Mouse (Mus musculus): ENCODE measurements around the gene Vac14. TPM values are rescaled to one million over a fixed set of nuclear protein-coding genes. Genes with fewer than 3 reads are reported as not detected.

The Vac14 gene
- polyA plus RNA-seq, 1 experiment from 2014 or later, result 14.0 TPM

- no peaks in the 10 kb centered on the region for H3K27me3 ChIP-seq (ENCODE audit: control insufficient read depth, insufficient read depth, low read length)
- no peak for ATAC-seq (ENCODE audit: insufficient read depth, low FRiP score)
- H3K4me1 ChIP-seq (ENCODE audit: control insufficient read depth, insufficient read depth, low read length), result no peaks in the 10 kb centered on the region
- H3K4me2 ChIP-seq (ENCODE audit: low read depth, low read length), result no peak overlapping the region
- no peak overlapping the region for H3K9ac ChIP-seq (ENCODE audit: low read length)
- WGBS, result 79% methylated on average over 5 of the region's 5 CpGs
- H3K4me3 ChIP-seq (replicated peaks; ENCODE audit: low read length), result no peak overlapping the region
- peaks cover 26% of the 10 kb centered on the region; the same call in 1 of the 2 replicates for H3K36me3 ChIP-seq (ENCODE audit: control insufficient read depth, insufficient read depth, low read length)
- no peaks in the 10 kb centered on the region for H3K9me3 ChIP-seq (replicated peaks; ENCODE audit: control insufficient read depth, low read length)
- H3K27ac ChIP-seq (ENCODE audit: low read length), result no peak overlapping the region
Observed at GRCm38 (mm10) chr8:110740629-110741175, 122.3 kb downstream of the Vac14 start.

DNA sequence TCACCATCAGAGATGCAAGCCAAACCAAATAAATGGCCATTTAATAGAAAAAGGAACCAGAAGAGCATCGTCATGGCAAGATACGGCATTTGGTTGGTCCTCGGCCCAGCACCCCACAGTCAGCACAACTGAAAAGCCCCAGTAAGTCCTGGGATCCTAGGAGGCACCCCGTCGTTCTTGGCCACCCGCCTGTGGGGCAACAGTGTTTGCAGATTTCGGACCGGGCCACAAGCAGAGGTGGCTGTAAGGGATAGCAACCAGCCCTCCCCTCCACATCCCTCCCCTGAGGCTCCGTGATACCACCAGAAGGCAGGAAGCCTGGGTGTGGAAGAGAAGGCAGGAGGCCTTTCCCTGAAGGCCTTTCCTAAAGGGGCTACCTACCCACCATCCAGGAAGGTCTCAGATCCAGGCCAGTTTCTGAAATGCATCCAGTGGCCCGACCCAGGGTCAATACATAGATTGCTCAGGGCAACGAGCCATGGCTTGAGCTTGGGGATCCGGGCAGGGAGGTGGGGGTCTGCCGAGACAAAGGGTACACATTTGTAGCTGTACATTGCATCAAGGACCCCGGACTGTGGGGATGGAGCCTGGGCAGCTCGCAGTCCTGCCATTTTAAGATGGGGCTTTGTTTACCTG is 123.5 kb downstream of the Vac14 start:
- no peaks in the 10 kb centered on the region for H3K27me3 ChIP-seq (ENCODE audit: control insufficient read depth, insufficient read depth, low read length)
- no peak overlapping the region for H3K9ac ChIP-seq (ENCODE audit: low read length)
- no peak overlapping the region for H3K27ac ChIP-seq (ENCODE audit: low read length)
- no peak overlapping the region for H3K4me3 ChIP-seq (replicated peaks; ENCODE audit: low read length)
- no peaks in the 10 kb centered on the region for H3K9me3 ChIP-seq (replicated peaks; ENCODE audit: control insufficient read depth, low read length)
- no peak for ATAC-seq (ENCODE audit: insufficient read depth, low FRiP score)
- WGBS, result 77% methylated on average over 15 of the region's 15 CpGs
- H3K4me2 ChIP-seq (ENCODE audit: low read depth, low read length), result no peak overlapping the region
- H3K4me1 ChIP-seq (ENCODE audit: control insufficient read depth, insufficient read depth, low read length), result no peaks in the 10 kb centered on the region
- peaks cover 21% of the 10 kb centered on the region; the same call in 1 of the 2 replicates for H3K36me3 ChIP-seq (ENCODE audit: control insufficient read depth, insufficient read depth, low read length)

DNA sequence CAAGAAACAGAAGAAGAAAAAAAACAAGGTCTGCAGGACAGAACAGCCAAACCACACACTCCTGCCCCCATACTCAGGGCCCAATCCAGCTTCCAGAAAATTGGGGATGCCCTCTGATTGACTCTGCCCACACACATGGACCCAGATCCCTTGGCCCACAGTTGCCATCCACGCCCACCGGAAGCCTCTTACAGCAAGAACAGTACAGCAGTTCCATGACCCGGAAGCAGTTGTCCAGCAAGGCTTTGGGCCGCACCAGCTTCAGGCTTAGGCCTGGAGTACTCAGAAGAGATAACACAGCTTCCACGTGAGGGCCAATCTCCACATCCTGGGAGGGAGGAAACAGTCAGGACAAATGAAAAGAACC is 124.0 kb downstream of the Vac14 start:
- Histone ChIP-seq H3K9me3 (replicated peaks; ENCODE audit: control insufficient read depth, low read length) (no peaks in the 10 kb centered on the region), H3K4me2 (ENCODE audit: low read depth, low read length) (no peak overlapping the region), H3K27me3 (ENCODE audit: control insufficient read depth, insufficient read depth, low read length) (no peaks in the 10 kb centered on the region), H3K4me3 (replicated peaks; ENCODE audit: low read length) (no peak overlapping the region), H3K36me3 (ENCODE audit: control insufficient read depth, insufficient read depth, low read length) (peaks cover 16% of the 10 kb centered on the region; the same call in 1 of the 2 replicates), H3K27ac (ENCODE audit: low read length) (no peak overlapping the region), H3K9ac (ENCODE audit: low read length) (no peak overlapping the region), H3K4me1 (ENCODE audit: control insufficient read depth, insufficient read depth, low read length) (no peaks in the 10 kb centered on the region)
- WGBS, result 84% methylated on average over 5 of the region's 5 CpGs
- ATAC-seq (ENCODE audit: insufficient read depth, low FRiP score), result no peak

DNA sequence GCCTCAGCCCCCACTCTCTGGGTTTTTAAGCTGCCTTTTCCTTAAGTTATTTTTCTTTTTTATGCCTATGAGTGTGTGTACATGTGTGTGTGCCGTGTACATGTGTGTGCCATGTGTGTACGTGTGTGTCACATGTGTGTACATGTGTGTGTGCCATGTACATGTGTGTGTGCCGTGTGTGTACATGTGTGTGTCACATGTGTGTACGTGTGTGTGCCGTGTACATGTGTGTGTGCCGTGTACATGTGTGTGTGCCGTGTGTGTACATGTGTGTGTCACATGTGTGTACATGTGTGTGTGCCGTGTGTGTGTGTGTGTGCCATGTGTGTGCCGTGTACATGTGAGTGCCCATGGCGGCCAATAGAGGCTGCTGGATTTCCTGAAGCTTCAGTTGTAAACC is 126.8 kb downstream of the Vac14 start:
- ATAC-seq (ENCODE audit: insufficient read depth, low FRiP score), result no peak
- no peak overlapping the region for H3K4me2 ChIP-seq (ENCODE audit: low read depth, low read length)
- WGBS, result 94% methylated on average over 10 of the region's 10 CpGs

GRCm38 (mm10) chr8:110746661-110747060 is 128.3 kb downstream of the Vac14 start:
- Histone ChIP-seq H3K9ac (ENCODE audit: low read length) (no peak overlapping the region), H3K4me1 (ENCODE audit: control insufficient read depth, insufficient read depth, low read length) (no peaks in the 10 kb centered on the region), H3K4me3 (replicated peaks; ENCODE audit: low read length) (no peak overlapping the region), H3K27me3 (ENCODE audit: control insufficient read depth, insufficient read depth, low read length) (no peaks in the 10 kb centered on the region), H3K27ac (ENCODE audit: low read length) (no peak overlapping the region), H3K4me2 (ENCODE audit: low read depth, low read length) (no peak overlapping the region), H3K36me3 (ENCODE audit: control insufficient read depth, insufficient read depth, low read length) (no peaks in the 10 kb centered on the region), H3K9me3 (replicated peaks; ENCODE audit: control insufficient read depth, low read length) (no peaks in the 10 kb centered on the region)
- no peak for ATAC-seq (ENCODE audit: insufficient read depth, low FRiP score)
- 59% methylated on average over 9 of the region's 9 CpGs for WGBS

More for the DNA sequence above, 126.8 kb downstream of the Vac14 start:
- Histone ChIP-seq H3K36me3 (ENCODE audit: control insufficient read depth, insufficient read depth, low read length) (no peaks in the 10 kb centered on the region), H3K27ac (ENCODE audit: low read length) (no peak overlapping the region), H3K4me3 (replicated peaks; ENCODE audit: low read length) (no peak overlapping the region), H3K4me1 (ENCODE audit: control insufficient read depth, insufficient read depth, low read length) (no peaks in the 10 kb centered on the region), H3K9me3 (replicated peaks; ENCODE audit: control insufficient read depth, low read length) (no peaks in the 10 kb centered on the region), H3K9ac (ENCODE audit: low read length) (no peak overlapping the region), H3K27me3 (ENCODE audit: control insufficient read depth, insufficient read depth, low read length) (no peaks in the 10 kb centered on the region)

- Histone ChIP-seq H3K36me3 (ENCODE audit: control insufficient read depth, insufficient read depth, low read length) (no peaks in the 10 kb centered on the region), H3K4me1 (ENCODE audit: control insufficient read depth, insufficient read depth, low read length) (no peaks in the 10 kb centered on the region), H3K9me3 (replicated peaks; ENCODE audit: control insufficient read depth, low read length) (no peaks in the 10 kb centered on the region), H3K27ac (ENCODE audit: low read length) (no peak overlapping the region), H3K27me3 (ENCODE audit: control insufficient read depth, insufficient read depth, low read length) (no peaks in the 10 kb centered on the region), H3K4me3 (replicated peaks; ENCODE audit: low read length) (no peak overlapping the region), H3K9ac (ENCODE audit: low read length) (no peak overlapping the region), H3K4me2 (ENCODE audit: low read depth, low read length) (no peak overlapping the region)
- 54% methylated on average over 10 of the region's 10 CpGs for WGBS
- no peak; the same call in 1 of the 2 replicates for ATAC-seq (ENCODE audit: insufficient read depth, low FRiP score)
Observed at GRCm38 (mm10) chr8:110749500-110750170, 131.2 kb downstream of the Vac14 start.

DNA sequence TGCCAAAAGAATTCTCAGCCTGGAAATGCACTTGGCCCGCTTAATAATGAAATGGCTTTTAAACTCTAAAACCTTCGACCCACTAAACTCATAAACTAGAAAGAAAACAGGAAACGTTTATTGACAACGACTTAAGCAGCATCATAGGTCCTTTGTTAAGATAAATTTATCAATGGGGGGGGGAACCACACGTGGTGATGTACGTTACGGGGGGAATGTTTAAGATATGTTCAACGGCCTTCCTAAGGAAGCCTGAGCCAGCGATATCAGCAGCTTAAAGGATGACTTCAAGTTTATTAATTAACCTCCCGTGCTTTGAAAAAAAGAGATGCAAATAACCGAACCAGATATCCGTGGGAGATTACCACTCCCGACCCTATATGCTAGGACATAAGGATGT is 131.9 kb downstream of the Vac14 start:
- Histone ChIP-seq H3K9me3 (replicated peaks; ENCODE audit: control insufficient read depth, low read length) (no peaks in the 10 kb centered on the region), H3K27me3 (ENCODE audit: control insufficient read depth, insufficient read depth, low read length) (no peaks in the 10 kb centered on the region), H3K36me3 (ENCODE audit: control insufficient read depth, insufficient read depth, low read length) (no peaks in the 10 kb centered on the region), H3K4me3 (replicated peaks; ENCODE audit: low read length) (no peak overlapping the region), H3K4me2 (ENCODE audit: low read depth, low read length) (no peak overlapping the region), H3K27ac (ENCODE audit: low read length) (no peak overlapping the region), H3K4me1 (ENCODE audit: control insufficient read depth, insufficient read depth, low read length) (no peaks in the 10 kb centered on the region), H3K9ac (ENCODE audit: low read length) (no peak overlapping the region)
- no peak for ATAC-seq (ENCODE audit: insufficient read depth, low FRiP score)
- 34% methylated on average over 13 of the region's 13 CpGs for WGBS

DNA sequence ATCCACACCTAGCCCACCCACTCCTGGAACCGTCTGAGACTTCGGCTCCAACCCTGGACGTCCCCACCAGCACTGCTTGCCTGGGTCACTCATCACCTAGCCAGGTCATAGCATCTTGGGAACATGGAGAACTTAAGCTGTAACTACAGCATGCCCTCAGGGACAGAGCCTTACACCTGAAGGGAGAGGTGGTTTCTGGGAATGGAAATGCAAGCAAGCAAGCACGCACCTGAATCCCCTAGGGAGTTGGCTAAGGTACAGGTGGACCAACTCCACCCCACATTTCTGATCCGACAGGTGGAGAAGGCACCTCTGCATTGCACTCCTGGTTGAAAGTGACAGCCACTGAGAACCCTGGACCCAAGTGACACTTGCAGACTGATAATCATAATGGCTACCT is 133.1 kb downstream of the Vac14 start:
- no peaks in the 10 kb centered on the region for H3K9me3 ChIP-seq (replicated peaks; ENCODE audit: control insufficient read depth, low read length)
- H3K27me3 ChIP-seq (ENCODE audit: control insufficient read depth, insufficient read depth, low read length), result no peaks in the 10 kb centered on the region
- H3K9ac ChIP-seq (ENCODE audit: low read length), result no peak overlapping the region
- H3K4me2 ChIP-seq (ENCODE audit: low read depth, low read length), result no peak overlapping the region
- no peaks in the 10 kb centered on the region for H3K36me3 ChIP-seq (ENCODE audit: control insufficient read depth, insufficient read depth, low read length)
- no peak overlapping the region for H3K27ac ChIP-seq (ENCODE audit: low read length)
- no peaks in the 10 kb centered on the region for H3K4me1 ChIP-seq (ENCODE audit: control insufficient read depth, insufficient read depth, low read length)
- 78% methylated on average over 5 of the region's 5 CpGs for WGBS
- no peak overlapping the region for H3K4me3 ChIP-seq (replicated peaks; ENCODE audit: low read length)
- no peak for ATAC-seq (ENCODE audit: insufficient read depth, low FRiP score)

- Histone ChIP-seq H3K36me3 (ENCODE audit: control insufficient read depth, insufficient read depth, low read length) (no peaks in the 10 kb centered on the region), H3K4me1 (ENCODE audit: control insufficient read depth, insufficient read depth, low read length) (no peaks in the 10 kb centered on the region)
- 40% methylated on average over 4 of the region's 4 CpGs for WGBS
Observed at GRCm38 (mm10) chr8:110754713-110755112, 136.3 kb downstream of the Vac14 start.

More at GRCm38 (mm10) chr8:110754713-110755112, 136.3 kb downstream of the Vac14 start:
- Histone ChIP-seq H3K4me2 (ENCODE audit: low read depth, low read length) (no peak overlapping the region), H3K4me3 (replicated peaks; ENCODE audit: low read length) (no peak overlapping the region), H3K27me3 (ENCODE audit: control insufficient read depth, insufficient read depth, low read length) (no peaks in the 10 kb centered on the region), H3K9me3 (replicated peaks; ENCODE audit: control insufficient read depth, low read length) (no peaks in the 10 kb centered on the region), H3K27ac (ENCODE audit: low read length) (no peak overlapping the region), H3K9ac (ENCODE audit: low read length) (no peak overlapping the region)
- peak; percentile 49; the same call in 1 of the 2 replicates for ATAC-seq (ENCODE audit: insufficient read depth, low FRiP score)
